Mouse (Mus musculus) bone marrow, adult 2 months (tissue): ENCODE data around the gene Gm8180.
"Not testable (repeated sequence)": the region's sequence is repeated elsewhere in the genome, so short reads cannot be mapped to it uniquely, and the experiment has no call there.

Experiments
- CTCF ChIP-seq: fragments of 200-500 bp; IDR thresholded peaks from 2 replicates; pipeline ENCODE4 v1.5.1; 2011; ENCODE audit warnings: low read length, control low read depth; ENCODE audit not compliant: control insufficient read depth, insufficient read depth
- POLR2A ChIP-seq: fragments of 200-500 bp; IDR thresholded peaks from 2 replicates; pipeline ENCODE4 v1.6.1; 2011; ENCODE audit warnings: low read depth, mild to moderate bottlenecking, control low read depth, low read length, borderline replicate concordance; ENCODE audit not compliant: control insufficient read depth

- TF ChIP-seq CTCF, POLR2A: not testable (repeated sequence)
Observed at GRCm38 (mm10) chr14:43793811-43794210, 9.3 kb upstream of the Gm8180 start.
